Mouse (Mus musculus): ENCODE measurements around the gene Spns3.

Spns3 gene

GRCm38 (mm10) chr11:72550134-72550988 is at the start of gene Spns3:
Spns3 (minus strand) TSS chr11:72550506.
- DNase-seq (ENCODE audit: low spot score) = no peak

- DNase-seq (ENCODE audit: low spot score) = no peak
Measured at GRCm38 (mm10) chr11:72597780-72598179, 47.5 kb upstream of the Spns3 start.

- no peak for DNase-seq (ENCODE audit: low spot score)
Measured at GRCm38 (mm10) chr11:72595010-72595737, 44.9 kb upstream of the Spns3 start.

GRCm38 (mm10) chr11:72587537-72588233 is 37.4 kb upstream of the Spns3 start:
- DNase-seq (ENCODE audit: low spot score) = no peak

- no peak for DNase-seq (ENCODE audit: low spot score)
Measured at GRCm38 (mm10) chr11:72586570-72586969, 36.3 kb upstream of the Spns3 start.

- DNase-seq (ENCODE audit: low spot score) = no peak
Measured at GRCm38 (mm10) chr11:72583092-72583491, 32.8 kb upstream of the Spns3 start.

- no peak for DNase-seq (ENCODE audit: low spot score)
Measured at GRCm38 (mm10) chr11:72582448-72582705, 32.1 kb upstream of the Spns3 start.

GRCm38 (mm10) chr11:72581609-72582447 is 31.5 kb upstream of the Spns3 start:
- no peak for DNase-seq (ENCODE audit: low spot score)

GRCm38 (mm10) chr11:72578471-72578870 is 28.2 kb upstream of the Spns3 start:
- DNase-seq (ENCODE audit: low spot score) = no peak

GRCm38 (mm10) chr11:72576466-72577351 is 26.4 kb upstream of the Spns3 start:
- no peak for DNase-seq (ENCODE audit: low spot score)

- DNase-seq (ENCODE audit: low spot score) = no peak
Measured at GRCm38 (mm10) chr11:72576111-72576465, 25.8 kb upstream of the Spns3 start.

- no peak for DNase-seq (ENCODE audit: low spot score)
Measured at GRCm38 (mm10) chr11:72573819-72574218, 23.5 kb upstream of the Spns3 start.

GRCm38 (mm10) chr11:72570319-72570979 is 20.1 kb upstream of the Spns3 start:
- peak; percentile 52 for DNase-seq (ENCODE audit: low spot score)

- no peak for DNase-seq (ENCODE audit: low spot score)
Measured at GRCm38 (mm10) chr11:72569671-72570318, 19.5 kb upstream of the Spns3 start.

GRCm38 (mm10) chr11:72569051-72569450 is 18.7 kb upstream of the Spns3 start:
- DNase-seq (ENCODE audit: low spot score) = no peak

- DNase-seq (ENCODE audit: low spot score) = no peak
Measured at GRCm38 (mm10) chr11:72566816-72567338, 16.6 kb upstream of the Spns3 start.

- DNase-seq (ENCODE audit: low spot score) = no peak
Measured at GRCm38 (mm10) chr11:72566304-72566703, 16.0 kb upstream of the Spns3 start.

GRCm38 (mm10) chr11:72564232-72564807 is 14.0 kb upstream of the Spns3 start:
- DNase-seq (ENCODE audit: low spot score) = no peak

GRCm38 (mm10) chr11:72560661-72561060 is 10.4 kb upstream of the Spns3 start:
- DNase-seq (ENCODE audit: low spot score) = no peak

Data from ovary, postnatal 10 days (tissue).